Mouse (Mus musculus) G1E (cell line): ENCODE results near the gene Prim1.

ENCODE experiments used
- CTCF ChIP-seq: IDR thresholded peaks from 2 replicates; pipeline ENCODE4 v1.5.1; 2012; ENCODE audit warnings: low read depth, low read length, inconsistent platforms, mixed read lengths
- GATA1 ChIP-seq: IDR thresholded peaks from 2 replicates; pipeline ENCODE4 v1.6.1; 2012; ENCODE audit warnings: borderline replicate concordance, low read length, inconsistent platforms, mixed read lengths
- POLR2AphosphoS5 ChIP-seq: IDR thresholded peaks from 2 replicates; pipeline ENCODE4 v1.6.1; 2012; ENCODE audit warnings: low read depth, low read length, inconsistent platforms; ENCODE audit not compliant: insufficient replicate concordance

GRCm38 (mm10) chr10:128039167-128039566 is 24.2 kb downstream of the Prim1 start:
- no peak for TF ChIP-seq GATA1
- TF ChIP-seq CTCF, result no peak
- no peak for TF ChIP-seq POLR2AphosphoS5
